Mouse (Mus musculus): ENCODE data around the gene Gpx1. TPM values are rescaled to one million over a fixed set of nuclear protein-coding genes. Genes with fewer than 3 reads are reported as not detected.

The Gpx1 gene
- total RNA-seq (2021) = 10 to 100 TPM; 62.2 to 64.1 TPM
- long read RNA-seq, experiment 1, transcript Gpx1-201 (2 exons, 1,072 nt) = major isoform, 26 of 27 reads
- long read RNA-seq, experiment 1, partial matches to known transcripts = 0 of 27 reads
- long read RNA-seq, experiment 1, other reads (novel, unspliced or antisense) = 0 of 27 reads
- long read RNA-seq, experiment 2, transcript Gpx1-201 (2 exons, 1,072 nt) = major isoform, 40 of 41 reads
- long read RNA-seq, experiment 2, partial matches to known transcripts = 0 of 41 reads
- long read RNA-seq, experiment 2, other reads (novel, unspliced or antisense) = 1 of 41 reads

DNA sequence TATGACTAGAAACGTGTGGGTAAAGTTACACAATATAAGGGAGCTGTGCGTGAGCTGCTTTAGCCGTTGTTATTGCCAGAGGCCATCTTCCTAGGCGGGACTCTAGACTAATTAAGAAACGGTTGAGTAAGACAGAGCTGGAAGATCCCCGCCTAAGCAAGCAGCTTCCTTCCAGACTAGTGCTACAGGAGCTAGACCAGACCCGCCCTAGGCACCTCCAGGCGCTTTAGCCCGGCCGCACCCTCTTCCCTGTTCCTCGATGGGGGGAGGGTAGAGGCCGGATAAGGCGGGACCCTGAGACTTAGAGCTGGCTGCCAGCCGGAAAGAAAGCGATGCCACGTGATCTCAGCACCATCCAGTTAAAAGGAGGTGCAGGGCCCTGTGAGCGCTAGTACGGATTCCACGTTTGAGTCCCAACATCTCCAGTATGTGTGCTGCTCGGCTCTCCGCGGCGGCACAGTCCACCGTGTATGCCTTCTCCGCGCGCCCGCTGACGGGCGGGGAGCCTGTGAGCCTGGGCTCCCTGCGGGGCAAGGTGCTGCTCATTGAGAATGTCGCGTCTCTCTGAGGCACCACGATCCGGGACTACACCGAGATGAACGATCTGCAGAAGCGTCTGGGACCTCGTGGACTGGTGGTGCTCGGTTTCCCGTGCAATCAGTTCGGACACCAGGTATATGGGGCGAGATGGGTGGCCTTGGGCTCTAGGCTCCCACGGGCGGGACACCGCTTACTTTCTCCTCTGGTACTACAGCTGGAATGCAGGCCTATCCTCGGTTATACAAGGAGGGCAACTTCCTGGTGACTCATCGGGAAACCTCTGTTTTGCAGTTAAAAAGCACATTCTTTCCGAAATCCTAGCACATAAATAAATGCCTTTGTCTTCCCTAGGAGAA is at the start of gene Gpx1:
Gene Gpx1 (plus strand): TSS at position 18 of the 896 bp plus-strand sequence.
- TF ChIP-seq CTCF (conservative IDR thresholded peaks at IDR 0.05) = peak; percentile 30; the same call in 1 of the 2 replicates
- peak within 1 kb of the TSS; percentile 63 for H3K4me3 ChIP-seq
- peak within 1 kb of the TSS; percentile 94 for H3K27ac ChIP-seq
- peak; percentile 73 to 86 for DNase-seq (ENCODE audit: low spot score in 2 of 2)

DNA sequence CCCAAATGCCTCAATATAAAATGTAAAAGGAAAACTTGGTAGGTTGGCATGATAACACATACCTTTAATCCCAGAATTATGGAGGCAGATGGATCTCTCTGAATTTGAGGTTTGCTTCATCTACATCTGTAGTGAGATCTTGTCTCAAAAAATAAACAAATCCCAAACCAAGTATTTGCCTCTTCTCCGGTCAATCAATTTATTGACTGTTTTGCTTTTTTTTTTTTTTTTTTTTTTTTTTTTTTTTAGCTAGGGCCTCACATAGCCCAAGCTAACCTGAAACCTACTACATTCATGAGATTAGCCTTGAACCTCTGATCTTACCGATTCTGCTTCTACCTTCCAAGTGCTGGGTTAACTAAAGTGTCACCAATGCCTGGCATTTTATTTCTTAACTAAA is 49.4 kb upstream of the Gpx1 start:
- no peak for DNase-seq (ENCODE audit: low spot score in 2 of 2)
- no peak overlapping the region for H3K4me3 ChIP-seq
- TF ChIP-seq CTCF (conservative IDR thresholded peaks at IDR 0.05) = no peak
- no peak overlapping the region for H3K27ac ChIP-seq

DNA sequence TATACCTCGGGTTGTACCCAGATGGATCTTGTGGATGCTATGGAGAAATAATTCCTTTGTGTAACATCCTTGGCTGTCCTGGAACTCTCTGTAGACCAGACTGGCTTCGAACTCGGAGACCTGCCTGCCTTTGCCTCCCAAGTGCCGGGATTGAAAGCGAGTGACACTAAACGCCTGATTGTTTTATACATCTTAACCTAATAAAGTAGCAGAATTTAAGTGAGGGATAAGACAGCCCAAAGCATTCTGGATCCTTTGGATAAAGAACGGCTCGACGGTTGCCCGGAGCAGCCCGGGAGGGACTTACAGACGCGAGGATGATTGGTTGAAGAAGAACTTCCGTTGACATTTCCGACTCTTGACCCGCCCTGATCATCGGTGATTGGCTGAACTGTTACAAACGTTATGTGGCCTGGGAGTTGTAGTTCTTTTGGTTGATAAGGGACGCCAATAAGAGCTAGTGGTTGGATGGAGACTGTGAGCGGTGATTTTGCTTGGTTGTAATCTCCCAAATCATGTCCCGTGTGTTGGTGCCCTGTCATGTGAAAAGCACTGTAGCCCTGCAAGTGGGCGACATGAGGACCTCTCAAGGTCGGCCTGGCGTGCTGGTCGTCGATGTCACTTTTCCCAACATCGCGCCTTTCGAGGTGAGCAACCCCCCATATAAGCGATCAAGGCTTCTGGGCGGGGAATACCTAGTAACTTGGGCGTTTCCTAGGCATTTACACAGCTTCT is 48.5 kb upstream of the Gpx1 start, which contains the start of gene Nicn1:
Gene Nicn1 (plus strand): TSS at position 414 of the 735 bp plus-strand sequence.
- peak; percentile 29 for TF ChIP-seq CTCF (conservative IDR thresholded peaks at IDR 0.05)
- peak within 1 kb of the TSS; percentile 91 for H3K27ac ChIP-seq
- H3K4me3 ChIP-seq = peak within 1 kb of the TSS; percentile 76
- peak; percentile 87 to 97 for DNase-seq (ENCODE audit: low spot score in 2 of 2)

DNA sequence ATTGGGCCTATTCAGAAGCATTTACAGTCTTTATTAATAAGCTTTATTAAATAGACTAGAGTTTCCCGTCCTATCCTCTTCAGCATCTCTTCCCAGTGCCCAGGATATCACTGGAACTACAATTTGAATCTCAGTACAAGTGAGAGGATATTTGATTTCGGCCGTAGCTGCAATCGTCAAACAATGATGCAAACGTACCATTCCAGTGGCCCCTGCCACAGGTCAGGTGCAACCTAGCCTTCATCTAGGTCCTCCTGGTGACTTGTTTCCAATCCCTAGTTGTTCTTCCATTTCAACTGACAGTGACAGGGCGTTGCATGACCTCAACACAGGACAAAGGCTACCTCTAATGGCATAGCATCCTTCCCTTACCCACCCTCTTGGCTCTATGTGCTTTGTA is 47.9 kb upstream of the Gpx1 start:
- DNase-seq (ENCODE audit: low spot score in 2 of 2) = no peak
- peak overlapping the region; percentile 76 for H3K4me3 ChIP-seq
- TF ChIP-seq CTCF (conservative IDR thresholded peaks at IDR 0.05) = no peak
- peak overlapping the region; percentile 91 for H3K27ac ChIP-seq

GRCm38 (mm10) chr9:108296453-108297355 is 42.0 kb upstream of the Gpx1 start, which contains the start of gene Amt:
Amt (plus strand) TSS chr9:108296853.
- TF ChIP-seq CTCF (conservative IDR thresholded peaks at IDR 0.05) = no peak
- DNase-seq (ENCODE audit: low spot score in 2 of 2) = no peak
- H3K27ac ChIP-seq = peak within 1 kb of the TSS; percentile 77
- H3K4me3 ChIP-seq = peak within 1 kb of the TSS; percentile 49

DNA sequence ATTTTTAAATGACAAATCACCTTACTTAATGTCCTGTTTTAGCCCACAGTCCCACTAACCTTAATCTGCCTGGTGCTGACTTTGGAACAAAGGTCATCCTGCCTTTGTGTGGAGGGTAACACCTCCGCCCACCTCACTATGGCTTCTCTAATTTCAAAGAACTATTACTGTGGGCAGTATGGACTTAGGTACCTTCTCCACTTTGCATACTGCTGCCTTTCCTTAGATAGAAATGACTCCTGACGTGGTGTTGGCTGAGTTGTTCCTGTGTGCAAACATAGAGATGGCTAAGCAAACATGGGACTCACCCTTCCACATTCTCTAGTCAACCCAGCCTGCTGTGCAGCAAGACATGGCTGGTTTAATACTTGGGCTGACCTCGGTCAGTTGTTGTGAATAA is 36.9 kb upstream of the Gpx1 start:
- H3K4me3 ChIP-seq = no peak overlapping the region
- no peak overlapping the region for H3K27ac ChIP-seq
- TF ChIP-seq CTCF (conservative IDR thresholded peaks at IDR 0.05) = no peak
- no peak for DNase-seq (ENCODE audit: low spot score in 2 of 2)

- Histone ChIP-seq H3K4me3 (peak overlapping the region; percentile 95), H3K27ac (peak overlapping the region; percentile 90; the same call in 1 of the 2 replicates)
- no peak for TF ChIP-seq CTCF (conservative IDR thresholded peaks at IDR 0.05)
- no peak for DNase-seq (ENCODE audit: low spot score in 2 of 2)
Measured at GRCm38 (mm10) chr9:108304716-108305115, 34.0 kb upstream of the Gpx1 start.

DNA sequence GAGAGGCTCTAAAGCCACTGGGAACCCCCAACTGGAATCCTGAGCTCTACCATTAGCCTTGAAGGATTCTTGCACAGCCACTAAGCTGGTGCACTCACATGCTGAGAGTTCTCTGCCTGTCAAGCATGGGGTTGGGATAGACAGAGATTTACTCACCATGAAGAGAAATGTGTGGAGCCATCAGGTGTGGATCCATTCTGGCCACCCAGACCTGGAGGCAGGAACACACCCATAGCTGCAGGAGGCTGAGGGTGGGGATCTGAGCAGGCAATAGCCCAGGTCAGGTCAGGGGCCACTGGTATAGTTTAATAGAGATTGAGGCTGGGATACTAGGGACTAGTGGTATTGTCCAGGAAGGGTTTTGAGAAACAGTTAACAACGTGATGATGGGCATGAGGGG is 33.5 kb upstream of the Gpx1 start:
- peak overlapping the region; percentile 90 for H3K27ac ChIP-seq
- TF ChIP-seq CTCF (conservative IDR thresholded peaks at IDR 0.05) = no peak
- DNase-seq (ENCODE audit: low spot score in 2 of 2) = peak in 1 of 2 experiments; percentile 15
- peak overlapping the region; percentile 95 for H3K4me3 ChIP-seq

DNA sequence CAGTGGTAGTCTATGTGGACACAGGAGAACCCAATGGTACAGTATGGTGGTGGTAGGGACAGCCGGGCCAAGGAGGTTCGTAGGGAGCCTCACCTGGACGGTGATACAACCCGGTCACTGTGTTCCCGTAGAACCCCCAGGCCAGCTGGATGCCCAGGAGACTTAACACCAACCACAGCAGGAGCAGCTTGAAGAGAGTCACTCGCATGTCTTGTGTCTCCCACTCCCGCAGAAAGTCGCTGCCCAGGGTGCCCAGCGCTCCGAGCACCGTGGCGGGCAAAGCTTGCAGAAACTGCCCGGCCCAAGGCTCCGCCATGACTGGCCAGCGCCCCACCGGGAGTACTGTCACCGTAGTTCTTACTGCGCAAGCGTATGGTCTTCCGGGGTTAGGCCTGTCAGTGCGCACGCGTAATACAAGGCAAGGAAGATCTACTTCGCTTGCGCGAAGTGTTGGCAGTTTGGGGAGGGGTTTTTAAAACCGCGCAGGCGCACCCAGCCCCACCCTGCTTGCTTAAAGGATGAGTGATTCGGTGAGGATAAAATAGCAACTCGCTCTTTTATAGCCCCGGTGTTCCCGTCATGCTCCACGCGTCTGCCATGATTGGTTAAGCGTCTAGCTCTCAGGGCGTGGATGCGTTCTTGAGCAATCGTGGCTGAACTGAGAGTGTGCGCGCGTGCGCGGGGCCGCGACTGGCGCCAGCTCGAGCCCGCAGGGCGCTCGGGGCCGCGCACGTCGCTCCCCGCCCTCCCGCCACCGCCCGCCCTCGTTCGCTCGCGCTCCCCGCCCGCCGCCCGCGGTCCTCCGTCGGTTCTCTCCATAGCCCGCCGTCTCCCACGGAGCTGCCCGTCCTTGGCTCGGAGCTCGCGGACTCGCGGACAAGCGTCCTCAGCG is 32.8 kb upstream of the Gpx1 start, which contains the start of the genes Rhoa and Tcta:
Gene Rhoa (plus strand): TSS at position 501 of the 892 bp plus-strand sequence.
Gene Tcta (minus strand): TSS at position 532 of the 892 bp plus-strand sequence.
- peak; percentile 97 to 100 for DNase-seq (ENCODE audit: low spot score in 2 of 2)
- peak within 1 kb of the TSS; percentile 96 for H3K4me3 ChIP-seq
- H3K27ac ChIP-seq = peak within 1 kb of the TSS; percentile 99
- no peak for TF ChIP-seq CTCF (conservative IDR thresholded peaks at IDR 0.05)

GRCm38 (mm10) chr9:108306571-108306980 is 32.1 kb upstream of the Gpx1 start:
- TF ChIP-seq CTCF (conservative IDR thresholded peaks at IDR 0.05) = no peak
- H3K27ac ChIP-seq = peak overlapping the region; percentile 99
- peak; percentile 23 to 58 for DNase-seq (ENCODE audit: low spot score in 2 of 2)
- peak overlapping the region; percentile 96 for H3K4me3 ChIP-seq

All from layer of hippocampus, adult 2 months (tissue).